Mouse (Mus musculus) heart, adult 11 months (tissue): ENCODE data around the gene Gdpd5.

Experiments
- DNase-seq: peaks from one replicate; pipeline ENCODE4 v3.0.0; 2022

Gdpd5 gene

DNA sequence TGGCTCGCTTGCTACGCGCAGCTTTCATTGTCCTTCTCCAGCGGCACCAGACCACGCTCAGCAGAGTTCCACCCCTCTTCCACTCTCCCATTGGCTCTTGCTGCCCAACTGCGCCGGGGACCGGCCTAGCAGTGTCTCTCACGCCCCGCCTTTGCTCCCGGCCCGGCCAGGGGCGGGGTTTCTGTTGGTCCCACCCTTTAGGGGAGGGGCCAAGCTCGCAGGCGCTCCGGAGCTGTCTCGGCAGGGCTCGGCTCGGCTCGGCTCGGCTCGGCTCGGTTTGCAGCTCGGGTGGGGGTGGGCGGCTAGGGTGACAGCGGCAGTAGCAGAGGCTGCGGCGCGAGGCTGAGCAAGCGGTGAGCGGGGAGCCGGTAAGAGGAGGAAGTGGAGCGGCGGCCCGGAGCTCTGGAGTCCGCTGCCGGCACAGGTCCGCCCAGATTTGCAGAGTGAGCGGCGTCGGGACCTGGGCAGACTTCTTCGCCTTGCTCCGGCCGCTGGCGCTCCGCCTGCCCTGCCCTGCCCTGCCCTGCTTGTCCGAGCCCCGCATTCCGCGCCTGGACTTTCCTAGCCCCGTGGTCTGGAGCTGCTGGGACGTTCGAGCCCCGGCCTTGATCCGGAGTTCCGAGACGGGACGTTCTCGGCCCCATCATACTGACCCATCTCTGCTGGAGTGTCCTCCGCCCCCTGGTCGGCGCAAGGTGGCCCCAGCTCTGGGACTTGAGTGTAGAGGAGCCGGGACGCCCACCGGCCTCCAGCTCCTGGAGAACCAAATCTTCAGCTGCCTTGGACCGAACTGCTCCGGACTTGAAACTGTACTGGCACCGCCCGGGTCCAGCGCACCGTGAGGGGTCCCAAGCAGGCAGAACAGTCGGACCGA, at the start of gene Gdpd5:
TSS of gene Gdpd5 (plus strand) at position 201 of the 874 bp plus-strand sequence.
- DNase-seq, result peak; percentile 100

DNA sequence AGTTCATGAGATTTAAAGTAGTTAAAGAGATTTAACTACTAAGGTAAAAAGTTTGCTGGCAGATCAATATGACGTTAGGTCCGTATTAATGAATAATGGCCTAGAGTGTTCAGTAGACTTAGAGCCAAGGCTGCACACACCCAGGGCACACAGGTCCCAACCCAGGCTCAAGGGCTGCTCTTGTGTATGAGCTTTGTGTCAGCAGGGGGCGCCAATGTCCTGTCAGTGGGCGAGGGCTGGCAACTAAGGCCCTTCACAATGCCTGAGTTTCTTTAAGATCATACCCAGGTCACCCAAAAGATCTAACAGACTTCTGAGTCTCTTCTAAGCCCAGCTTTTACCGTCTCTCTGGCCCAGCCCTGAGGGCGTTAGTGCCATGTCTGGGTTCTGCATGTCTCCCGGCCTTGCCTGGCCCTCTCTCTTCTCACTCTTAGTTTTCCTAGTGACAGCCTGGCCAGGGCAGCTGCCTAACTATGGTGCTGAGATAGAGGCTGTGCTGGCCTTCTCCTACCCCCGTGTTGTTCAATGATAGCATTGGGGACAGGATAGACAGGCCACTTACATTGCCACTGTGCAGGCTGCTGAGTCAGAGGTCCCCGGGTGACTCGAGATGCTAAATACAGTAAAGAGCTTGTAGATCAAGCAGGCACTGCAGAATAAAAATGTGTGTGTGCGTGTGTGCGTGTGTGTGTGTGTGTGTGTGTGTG, 48.3 kb upstream of the Gdpd5 start:
- peak; percentile 97 for DNase-seq

DNA sequence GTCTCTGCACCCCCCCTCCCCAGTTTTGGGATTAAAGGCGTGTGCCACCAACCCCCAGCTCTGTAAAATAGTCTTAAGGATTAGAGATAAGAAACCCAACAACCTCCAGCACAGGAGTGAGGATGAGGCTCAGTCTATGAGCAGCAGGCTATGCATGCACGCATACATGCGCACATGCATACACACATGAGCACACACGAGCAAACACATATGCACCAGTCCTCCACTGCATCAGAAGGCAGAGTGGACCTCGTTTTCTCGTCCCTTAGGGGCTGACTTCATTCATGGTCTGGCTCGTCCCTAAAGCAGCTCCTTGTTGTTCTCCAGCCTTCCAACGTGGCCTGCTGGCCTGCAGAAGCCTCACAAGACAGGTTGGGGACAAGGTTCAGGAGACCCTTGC, 40.5 kb upstream of the Gdpd5 start:
- no peak for DNase-seq

DNA sequence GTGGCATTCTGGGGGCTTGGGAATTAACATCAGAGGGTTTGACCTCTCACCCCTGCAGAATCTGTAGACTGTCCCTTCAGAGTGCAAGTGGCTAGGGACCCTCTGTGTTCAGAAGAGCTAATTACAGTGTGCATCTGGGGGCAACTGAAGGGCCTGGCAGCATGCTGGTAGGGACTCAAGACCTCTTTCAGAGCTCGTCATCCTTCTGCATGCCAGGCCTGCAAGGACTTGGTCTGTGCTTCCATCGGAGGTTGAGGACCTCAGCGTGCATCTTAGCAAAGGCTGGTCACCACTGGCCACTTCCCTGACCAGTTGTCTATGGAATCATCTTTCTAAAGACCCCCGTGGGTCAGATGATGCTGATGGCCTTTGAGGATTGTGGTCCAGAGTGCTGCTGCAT, 37.6 kb upstream of the Gdpd5 start:
- no peak for DNase-seq

DNA sequence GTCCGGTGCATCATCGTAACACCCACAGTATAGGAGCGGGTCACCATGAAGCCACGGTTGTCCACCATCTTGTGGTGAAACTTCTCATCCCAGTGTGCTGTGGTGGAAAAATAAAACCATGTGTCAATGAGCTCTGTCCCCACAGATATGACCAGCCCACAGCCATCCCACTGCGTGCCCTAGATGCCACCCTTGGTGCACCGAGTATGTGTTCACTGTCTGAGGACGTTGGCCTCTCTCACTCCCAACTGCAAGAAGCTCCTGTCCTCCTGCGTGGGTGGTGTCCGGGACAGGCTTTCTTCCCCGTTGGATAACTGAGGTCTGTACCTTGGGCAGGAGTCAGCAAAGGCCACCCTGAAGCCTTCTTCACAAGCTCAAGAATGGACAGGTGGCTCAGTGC, 33.9 kb upstream of the Gdpd5 start:
- no peak for DNase-seq

DNA sequence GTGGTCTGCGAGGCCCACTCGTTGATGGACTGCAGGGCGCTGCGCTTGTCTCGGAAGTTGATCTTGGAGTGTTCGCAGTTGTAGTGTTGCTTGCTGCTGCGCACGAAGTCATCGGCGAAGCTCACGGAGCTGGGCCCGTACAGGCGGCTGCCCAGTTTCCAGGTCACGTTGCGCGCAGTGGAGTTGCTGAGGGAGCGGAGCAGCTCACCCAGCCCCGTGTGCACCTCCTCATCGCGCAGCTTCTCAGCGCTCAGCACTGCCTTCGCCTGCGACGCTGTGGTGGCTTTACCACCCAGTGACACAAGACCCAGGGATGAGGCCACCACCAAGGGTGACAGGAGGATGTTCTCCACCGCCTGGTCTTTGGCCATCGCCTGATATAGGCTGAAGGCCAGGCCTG, 32.3 kb upstream of the Gdpd5 start:
- no peak for DNase-seq

DNA sequence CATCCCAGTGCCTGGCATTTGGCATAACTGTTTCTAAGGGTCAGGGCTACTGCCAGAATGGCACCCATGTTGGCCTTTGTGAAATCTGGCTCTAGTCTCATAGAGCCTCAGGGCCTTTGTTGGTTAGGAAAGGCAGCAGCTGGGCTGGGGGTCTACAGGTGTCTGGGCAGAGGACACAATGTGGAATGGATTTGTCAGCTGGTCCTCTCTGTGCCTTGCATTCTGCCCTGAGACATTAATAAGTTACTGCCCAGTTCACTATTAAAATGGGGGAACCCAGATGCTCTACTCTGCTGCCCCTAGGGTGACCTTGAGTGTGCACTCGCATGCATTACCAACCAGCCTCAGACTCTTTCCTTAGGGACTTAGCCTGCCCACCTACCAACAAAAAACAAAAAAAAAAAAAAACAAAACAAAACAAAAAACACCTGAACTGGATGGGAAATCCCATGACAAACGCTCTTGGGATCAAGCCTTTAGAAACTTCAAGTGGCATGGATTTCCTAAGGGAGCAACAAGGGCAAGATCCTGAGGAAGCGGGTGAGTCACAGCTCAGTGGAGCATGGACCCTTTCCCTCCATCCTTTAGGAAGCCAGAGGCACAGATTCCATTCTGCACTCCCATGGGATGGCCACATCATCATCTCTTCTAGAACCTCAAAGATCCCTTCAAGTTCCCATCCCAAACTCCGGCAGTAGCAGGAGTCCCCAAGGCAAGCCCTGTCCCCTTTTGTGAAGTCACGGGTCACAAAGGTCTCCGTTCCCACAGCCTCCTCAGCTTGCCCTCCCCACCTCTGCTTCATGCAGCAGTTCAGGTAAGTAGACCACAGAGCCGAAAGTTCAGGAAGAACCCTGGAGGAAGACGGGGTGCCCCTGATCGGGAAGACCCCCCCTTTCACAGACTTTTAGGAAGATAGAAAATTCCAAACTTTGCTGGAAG, 31.2 kb upstream of the Gdpd5 start:
- DNase-seq, result peak; percentile 94

DNA sequence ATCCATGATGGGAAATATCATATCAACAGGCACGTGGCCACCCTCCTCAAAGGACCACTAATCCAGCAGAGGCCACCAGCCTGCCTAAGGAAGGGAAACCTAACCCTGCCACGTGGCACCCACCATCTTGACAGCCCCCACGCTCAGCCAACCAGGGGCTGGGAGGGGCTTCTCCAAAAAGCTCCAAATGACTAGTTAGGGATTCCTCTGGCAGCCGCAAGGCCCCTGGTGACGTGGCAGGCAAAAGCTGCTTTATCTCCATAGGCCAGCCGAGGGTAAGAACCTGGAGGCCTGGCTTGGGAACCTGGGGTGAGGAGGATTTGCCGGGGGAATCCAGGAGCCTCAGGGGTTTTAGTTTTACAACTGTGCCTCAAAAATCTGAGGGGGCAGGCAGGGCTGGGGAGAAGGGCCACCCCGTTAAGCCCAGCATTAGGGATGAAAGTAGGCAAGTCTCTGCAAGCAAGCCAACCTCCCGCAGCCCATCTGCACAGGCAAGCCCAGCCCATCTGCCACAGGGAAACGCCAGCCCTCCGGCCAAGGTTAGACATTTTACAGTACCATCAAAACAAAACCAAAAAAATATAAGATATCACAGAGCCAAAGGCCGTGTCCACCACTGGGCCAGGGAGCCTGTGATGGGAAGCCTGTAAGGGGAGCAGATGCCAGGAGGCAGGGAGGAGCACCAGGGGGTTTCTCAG, 30.0 kb upstream of the Gdpd5 start:
- peak; percentile 97 for DNase-seq

DNA sequence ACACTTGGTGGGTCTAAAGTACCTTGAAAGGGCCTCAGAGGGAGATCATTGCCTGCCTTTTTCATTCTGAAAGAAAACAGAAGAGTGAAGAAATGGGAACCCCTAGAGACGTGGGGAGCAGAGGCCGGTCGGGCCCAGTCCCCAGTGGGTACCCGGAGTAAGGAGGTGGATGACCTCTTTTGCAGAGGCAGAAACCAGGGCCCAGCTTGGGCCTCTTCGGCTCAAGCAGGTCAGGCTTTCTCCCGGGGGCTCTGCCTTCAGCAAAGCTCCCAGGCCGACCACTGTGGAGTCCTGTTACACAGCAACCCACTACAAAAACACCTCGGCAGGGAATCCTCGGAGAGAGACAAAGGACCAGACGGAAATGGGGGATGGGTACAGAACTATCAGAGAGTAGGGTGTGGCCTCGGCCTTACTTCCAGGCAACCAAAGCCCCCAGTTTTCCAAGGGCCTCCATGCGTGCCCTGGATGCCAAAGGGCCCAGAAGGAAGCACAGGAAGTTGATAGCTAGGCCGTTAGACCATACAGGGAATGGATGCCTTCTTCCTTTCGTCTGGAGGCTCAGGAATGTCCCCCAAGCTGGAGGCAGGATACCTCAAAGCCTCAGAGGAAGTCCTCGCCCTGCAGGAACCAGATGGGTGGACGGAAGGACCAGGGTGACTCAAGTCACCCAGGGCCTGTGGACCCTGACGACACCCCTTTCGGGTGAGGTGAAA, 29.3 kb upstream of the Gdpd5 start:
- DNase-seq, result peak; percentile 98

DNA sequence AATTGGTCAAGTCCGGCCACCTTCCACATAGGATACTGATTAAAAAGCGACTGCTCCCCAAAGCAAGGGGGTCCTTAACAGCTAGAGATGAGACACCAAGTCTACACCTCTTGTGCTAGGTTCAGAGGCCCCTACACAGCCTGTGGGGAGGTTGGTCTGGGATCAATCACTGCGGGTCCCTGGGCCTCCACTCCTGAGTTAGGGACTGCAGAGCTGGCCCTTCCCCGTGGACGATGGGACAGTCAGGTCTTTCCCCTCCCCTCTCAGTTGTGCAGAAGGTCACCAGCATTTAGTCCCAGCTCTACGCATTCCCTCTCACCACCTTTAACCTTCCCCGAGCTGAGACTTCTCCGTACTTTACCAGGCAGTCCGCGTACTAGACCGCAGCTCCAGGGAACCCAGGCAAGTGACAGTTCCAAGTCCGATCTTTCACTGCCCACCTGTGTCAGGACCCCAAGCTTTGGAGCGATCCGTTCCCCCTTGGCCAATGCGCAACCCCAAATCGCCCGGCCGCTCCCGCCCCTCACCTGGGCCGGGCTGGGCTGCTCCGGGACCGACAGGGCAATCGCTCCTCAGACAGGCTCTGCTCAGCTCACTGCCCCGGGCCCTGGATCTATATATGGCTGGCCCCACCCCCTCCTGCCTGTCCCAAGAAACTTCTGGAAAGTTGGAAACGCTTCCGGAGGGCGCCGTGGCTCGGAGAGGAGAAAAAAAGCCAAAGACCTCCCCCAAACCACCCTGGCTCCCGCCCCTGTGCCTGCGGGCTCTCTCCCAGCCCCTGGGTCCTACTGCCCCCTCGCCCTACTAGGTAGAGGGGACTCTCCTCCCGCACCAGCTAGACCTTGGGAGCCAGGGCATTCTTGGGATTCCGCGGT, 28.5 kb upstream of the Gdpd5 start, which contains the start of gene Serpinh1:
TSS of gene Serpinh1 (minus strand) at position 714 of the 875 bp plus-strand sequence.
- DNase-seq, result peak; percentile 100

DNA sequence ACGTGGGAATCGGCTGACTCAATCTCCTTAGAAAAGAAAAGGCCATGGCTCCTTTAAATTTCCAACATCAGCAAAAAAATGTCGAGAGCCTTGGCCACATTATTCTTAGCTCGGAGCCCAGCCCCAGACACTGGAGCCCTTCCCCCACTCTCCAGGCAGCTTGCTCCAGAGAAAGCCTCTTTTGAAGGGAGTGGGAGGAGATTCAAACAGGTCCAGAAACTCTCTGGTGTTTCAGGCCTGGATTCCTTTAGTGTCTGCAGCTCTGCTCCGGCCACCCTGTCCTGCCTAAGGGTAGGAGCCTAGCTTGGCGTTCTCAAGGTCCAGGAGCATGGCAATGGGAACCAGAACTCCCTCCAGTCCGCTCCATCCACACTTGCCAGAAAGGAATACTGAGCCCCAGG, 25.5 kb upstream of the Gdpd5 start:
- DNase-seq, result peak; percentile 98

DNA sequence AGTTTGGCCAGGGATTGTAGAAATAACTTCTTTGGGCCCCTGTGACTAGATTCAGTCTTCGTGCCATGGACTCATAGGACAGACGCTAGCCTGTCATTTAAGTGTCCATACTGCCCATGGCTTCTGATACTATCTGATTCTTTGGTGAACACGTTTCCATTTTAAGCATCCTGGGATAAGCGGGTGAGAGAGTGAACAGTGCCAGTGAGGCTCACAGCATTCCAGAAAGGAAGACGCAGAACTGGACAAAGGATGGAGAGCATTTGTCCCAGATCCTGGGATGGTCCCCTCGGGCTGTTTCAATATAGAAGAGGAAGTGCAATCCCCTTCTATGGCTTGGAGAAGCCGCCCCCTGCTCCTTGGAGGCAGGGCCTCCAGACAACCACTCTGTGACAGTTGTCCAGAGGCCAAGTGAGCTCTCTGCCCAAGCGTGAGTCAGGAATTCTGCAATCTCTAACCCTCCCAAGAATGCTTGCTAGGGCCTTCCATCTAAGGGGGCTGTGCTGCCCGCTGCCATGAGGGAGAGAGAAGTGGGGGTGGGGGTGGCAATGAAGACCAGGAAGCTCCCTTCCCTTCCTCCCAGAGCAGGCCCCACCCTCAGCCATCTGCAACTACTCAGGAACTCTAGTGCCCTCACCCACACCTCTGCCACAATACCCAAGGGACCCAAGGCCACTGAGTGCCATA, 24.8 kb upstream of the Gdpd5 start:
- peak; percentile 98 for DNase-seq

DNA sequence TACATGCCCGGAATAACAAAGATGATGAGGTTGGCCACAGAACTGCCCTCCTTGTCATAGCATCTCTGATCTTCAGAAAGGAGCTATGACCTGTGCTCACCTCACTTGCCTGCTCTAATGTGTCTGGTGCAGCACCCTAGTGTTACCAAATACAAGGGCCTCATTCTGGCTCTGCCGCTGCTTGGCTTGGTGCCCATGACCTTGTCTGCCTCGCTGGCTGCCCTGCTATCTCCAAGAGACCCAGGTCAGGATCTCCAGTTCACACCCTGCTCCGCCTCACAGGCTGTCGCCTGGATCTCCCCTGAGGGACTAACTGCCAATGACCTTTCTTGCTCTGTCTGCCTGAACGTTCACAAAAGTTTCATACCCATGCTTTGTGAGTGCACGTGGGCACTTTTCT, 24.0 kb upstream of the Gdpd5 start:
- peak; percentile 97 for DNase-seq

DNA sequence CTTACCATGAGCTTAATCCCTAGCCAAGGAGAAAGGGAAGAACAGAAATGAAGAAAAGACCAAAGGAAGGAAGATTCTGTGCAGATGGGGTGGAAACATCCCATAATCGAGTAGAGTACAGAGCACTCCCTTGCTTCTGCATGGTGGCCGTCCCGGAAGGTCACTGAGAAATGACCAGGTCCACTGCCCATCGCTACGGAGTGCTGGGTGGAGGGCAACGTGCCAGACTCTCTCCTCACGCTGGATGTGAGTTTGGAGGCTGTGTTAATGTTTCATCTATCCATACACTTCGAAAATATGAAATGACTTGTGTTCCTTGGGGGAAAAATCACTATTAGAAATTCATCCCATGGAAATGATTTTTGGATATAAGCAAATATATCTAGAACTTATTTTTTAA, 22.8 kb upstream of the Gdpd5 start:
- no peak for DNase-seq

DNA sequence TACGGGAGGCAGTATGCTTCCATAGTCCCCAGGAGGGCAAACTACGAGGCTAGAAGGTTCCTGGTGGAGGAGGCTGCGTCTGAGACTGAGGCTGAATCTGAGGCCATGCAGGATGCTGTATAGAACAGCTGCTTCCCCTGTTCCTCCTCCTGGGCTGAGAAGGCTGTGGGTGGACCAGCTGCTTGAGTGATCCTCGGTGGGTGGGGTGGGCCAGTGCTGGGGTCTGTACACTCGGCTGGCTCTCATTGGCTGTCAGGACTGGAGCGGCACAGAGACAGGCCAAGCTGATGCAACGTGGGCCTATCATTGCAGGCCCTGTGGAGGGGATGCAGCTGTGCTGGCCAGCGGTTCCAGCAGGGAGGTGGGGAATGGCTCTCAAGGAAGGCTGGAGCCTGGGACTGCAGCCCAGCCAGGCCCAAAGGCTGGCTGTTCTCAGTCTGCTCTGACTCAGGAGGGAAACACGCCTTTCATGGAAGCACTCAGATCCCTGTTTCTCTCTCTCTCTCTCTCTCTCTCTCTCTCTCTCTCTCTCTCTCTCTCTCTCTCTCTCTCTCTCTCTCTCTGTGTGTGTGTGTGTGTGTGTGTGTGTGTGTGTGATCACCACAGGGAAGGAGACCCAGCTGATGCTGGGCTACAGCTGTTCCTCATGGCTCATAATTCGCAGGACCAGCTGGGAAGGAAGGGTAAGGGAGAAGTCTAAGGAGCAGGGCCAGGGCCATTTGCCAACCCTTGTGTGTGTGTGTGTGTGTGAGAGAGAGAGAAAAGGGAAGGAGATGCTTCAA, 21.0 kb upstream of the Gdpd5 start:
- peak; percentile 100 for DNase-seq

DNA sequence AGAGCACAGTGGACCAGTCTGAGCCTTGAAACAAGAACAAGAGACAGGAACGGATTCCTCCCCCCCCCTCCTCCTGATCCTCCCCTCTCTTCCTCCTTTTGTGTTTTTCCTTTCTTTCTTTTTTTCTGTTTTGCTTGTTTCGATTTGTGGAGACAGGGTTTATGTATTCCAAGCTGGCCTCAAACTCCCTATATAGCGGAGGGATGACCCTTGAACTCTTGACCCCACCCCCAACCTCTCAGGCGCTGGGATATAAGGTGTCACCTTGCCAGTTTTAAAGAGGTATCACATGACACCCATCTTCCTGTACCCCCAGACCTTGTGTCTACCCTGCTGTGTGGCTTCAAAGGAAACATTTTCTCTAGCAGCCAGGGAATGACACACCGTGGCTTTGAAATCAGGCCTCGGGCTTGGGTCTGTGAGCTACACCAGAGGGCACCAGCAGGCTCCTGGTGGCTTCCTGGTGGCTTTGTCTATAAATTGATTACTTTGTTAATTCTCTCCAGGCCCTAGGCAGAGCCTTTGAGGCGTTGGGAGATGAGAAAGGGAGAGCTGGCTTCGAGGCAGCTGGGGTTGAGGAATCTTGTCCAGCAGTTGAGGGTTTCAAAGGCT, 20.3 kb upstream of the Gdpd5 start:
- DNase-seq, result peak; percentile 91

DNA sequence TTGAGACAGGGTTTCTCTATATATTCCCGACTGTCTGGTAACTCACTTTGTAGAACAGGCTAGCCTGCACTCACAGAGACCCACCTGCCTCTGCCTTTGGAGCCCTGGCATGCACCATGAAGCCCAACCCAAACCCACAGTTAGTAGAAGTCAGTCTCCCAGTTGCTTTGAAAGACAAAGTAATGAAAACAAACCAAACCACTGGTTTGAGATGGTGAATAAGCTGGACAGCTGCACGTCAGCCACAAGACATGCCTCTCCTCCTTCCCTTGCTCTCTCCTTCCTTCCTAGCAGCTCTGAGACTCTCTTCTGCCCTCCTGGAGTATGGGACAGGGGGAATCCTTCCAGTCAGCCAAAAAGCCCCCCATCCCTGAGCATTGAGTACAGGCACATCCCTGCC, 19.1 kb upstream of the Gdpd5 start:
- no peak for DNase-seq

DNA sequence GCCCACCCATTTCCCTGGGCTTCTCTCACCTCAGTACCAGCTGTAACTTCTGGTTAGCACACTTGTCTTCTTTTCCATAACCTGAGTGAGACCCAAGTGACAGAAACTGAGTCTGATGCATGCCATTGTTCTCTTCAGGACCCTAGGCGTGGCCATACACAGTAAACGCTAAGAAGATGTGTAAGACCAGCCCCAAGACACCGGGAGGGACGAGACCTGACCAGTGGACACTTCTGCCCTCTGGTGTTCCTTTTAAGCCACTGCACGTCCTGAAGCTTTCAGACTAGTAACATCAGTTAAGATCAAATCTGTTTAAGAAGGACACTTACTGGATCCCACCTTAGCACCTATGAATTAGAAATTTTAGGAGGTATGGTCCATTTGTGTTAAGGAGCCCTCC, 16.1 kb upstream of the Gdpd5 start:
- DNase-seq, result peak; percentile 94

DNA sequence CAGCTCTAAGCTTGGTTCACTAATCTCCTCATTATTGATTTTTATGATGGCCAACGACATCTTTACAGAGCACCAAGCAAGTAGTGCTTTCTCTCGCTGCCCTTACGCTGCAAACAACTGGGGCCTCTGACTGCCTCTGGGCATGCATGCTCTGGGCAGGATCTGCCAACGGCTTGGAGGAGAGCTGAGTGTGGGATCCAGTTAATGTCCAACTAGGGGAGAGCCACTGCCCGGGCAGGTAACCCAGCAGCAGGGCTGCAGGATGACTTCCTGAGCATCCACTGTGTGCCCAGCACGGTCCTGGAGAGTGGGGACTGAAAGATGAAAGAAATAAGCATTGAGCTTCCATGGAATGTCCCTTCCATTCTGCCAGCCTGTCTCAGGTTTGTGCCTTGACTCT, 14.5 kb upstream of the Gdpd5 start:
- DNase-seq, result peak; percentile 82
